Mouse (Mus musculus): ENCODE results near the gene Rock2. TPM values are rescaled to one million over a fixed set of nuclear protein-coding genes. Genes with fewer than 3 reads are reported as not detected.

Gene Rock2
- total RNA-seq, 2 experiments from 2014 or later: 83.6 to 87.4 TPM

- DNase-seq: no peak
- intact Hi-C loops (cut with DNase I): loop anchor here (5.0 kb wide), 1 partner anchor 46 kb away; no protein-coding TSS in a partner anchor
These were observed 1.5 kb downstream of the Rock2 start for GRCm38 (mm10) chr12:16896073-16896789.

DNA sequence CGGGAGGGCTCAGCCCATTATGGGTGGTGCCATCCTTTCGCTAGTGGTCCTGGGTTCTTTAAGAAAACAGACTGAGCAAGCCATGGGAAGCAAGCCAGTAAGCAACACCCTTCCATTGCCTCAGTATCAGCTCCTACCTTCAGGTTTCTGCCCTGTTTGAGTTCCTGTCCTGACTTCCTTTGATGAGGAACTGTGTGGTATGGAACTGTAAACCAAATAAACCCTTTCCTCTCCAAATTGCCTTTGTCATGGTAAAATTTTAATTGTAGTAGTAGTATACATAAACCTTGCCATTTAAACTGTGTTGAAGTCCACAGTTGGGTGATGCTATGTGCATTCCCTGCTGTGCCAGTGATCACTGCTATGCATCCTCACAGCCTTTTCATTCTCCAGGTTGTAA, 2.5 kb downstream of the Rock2 start:
- DNase-seq: no peak
- intact Hi-C loops (cut with DNase I): loop anchor here (5.0 kb wide), 1 partner anchor 45 kb away; no protein-coding TSS in a partner anchor

GRCm38 (mm10) chr12:16898221-16898620, 3.5 kb downstream of the Rock2 start:
- intact Hi-C loops (cut with DNase I): loop anchor here (5.0 kb wide), 1 partner anchor 44 kb away; no protein-coding TSS in a partner anchor

GRCm38 (mm10) chr12:16898790-16899189, 4.1 kb downstream of the Rock2 start:
- intact Hi-C loops (cut with DNase I): loop anchor here (5.0 kb wide), 1 partner anchor 44 kb away; no protein-coding TSS in a partner anchor
- DNase-seq: no peak

More at GRCm38 (mm10) chr12:16898221-16898620, 3.5 kb downstream of the Rock2 start:
- DNase-seq: no peak

DNA sequence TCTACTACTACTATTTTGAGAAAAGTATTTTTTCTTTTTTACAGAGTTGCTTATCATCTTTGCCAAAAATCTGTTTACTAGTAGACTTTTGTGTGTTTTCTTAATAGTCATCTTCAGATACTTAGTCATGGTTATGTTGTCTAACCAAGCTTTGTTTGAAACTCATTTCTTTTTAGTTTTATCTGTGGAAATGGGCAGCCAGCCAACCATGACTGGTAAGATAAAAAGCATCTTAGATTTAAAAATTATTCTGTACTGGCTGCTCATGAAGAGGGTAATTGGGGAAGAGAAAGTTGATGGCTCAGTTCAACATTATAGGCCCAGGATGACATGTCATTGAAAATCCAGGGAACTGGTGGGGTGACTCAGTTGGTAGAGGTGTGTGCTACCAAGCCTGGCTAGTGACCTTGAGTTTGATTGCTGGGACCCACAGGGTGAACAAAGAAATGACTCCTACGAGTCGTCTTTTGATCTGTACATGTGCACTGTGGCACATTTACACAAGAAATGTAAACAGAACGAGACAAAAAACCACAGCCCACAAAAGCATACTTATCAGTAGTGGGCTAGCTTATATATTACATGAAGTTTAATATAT, 6.0 kb downstream of the Rock2 start:
- intact Hi-C loops (cut with DNase I): no loop called here
- DNase-seq: no peak

GRCm38 (mm10) chr12:16903949-16904635, 9.4 kb downstream of the Rock2 start:
- no peak for DNase-seq
- intact Hi-C loops (cut with DNase I): no loop called here

GRCm38 (mm10) chr12:16907282-16907846, 12.7 kb downstream of the Rock2 start:
- DNase-seq: peak in 1 of 2 experiments; percentile 39
- intact Hi-C loops (cut with DNase I): no loop called here

GRCm38 (mm10) chr12:16907953-16908648, 13.4 kb downstream of the Rock2 start:
- intact Hi-C loops (cut with DNase I): no loop called here
- no peak for DNase-seq

DNA sequence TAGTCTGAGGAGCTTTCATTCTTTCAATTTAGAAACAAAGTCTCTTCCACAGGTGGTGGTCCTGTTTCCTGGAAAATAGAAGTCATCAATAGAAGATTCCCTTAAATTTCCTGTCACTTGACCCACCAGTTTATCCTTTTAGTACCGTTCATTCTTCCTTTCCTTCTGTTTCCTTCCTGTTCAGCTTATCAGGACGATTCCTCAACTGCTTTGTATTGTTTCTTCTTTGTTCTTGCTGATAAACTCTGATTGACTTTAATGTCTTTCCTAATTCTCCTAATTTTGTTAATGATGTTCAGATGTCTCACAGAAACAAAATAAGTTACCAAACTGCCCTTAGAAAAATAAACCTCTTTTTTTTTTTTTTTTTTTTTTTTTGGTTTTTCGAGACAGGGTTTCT, 16.8 kb downstream of the Rock2 start:
- no peak for DNase-seq
- intact Hi-C loops (cut with DNase I): no loop called here

DNA sequence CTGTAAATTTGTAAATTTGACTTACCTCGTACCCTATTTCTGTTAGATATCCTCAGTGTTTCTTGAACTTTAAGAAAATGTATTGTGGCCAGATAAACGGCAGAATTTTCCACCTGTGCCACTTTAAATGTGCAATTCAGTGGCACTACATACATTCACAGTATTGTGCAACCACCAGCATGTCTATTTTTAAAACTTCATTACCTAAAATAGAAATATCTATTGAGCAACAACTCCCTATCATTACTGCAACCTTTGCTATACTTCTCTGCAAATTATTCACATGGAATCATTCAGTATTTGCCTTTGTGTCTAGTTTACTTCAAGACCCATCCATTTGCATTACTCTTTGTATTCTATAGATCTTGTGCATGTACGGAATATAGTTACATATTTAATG, 17.9 kb downstream of the Rock2 start:
- DNase-seq: no peak

DNA sequence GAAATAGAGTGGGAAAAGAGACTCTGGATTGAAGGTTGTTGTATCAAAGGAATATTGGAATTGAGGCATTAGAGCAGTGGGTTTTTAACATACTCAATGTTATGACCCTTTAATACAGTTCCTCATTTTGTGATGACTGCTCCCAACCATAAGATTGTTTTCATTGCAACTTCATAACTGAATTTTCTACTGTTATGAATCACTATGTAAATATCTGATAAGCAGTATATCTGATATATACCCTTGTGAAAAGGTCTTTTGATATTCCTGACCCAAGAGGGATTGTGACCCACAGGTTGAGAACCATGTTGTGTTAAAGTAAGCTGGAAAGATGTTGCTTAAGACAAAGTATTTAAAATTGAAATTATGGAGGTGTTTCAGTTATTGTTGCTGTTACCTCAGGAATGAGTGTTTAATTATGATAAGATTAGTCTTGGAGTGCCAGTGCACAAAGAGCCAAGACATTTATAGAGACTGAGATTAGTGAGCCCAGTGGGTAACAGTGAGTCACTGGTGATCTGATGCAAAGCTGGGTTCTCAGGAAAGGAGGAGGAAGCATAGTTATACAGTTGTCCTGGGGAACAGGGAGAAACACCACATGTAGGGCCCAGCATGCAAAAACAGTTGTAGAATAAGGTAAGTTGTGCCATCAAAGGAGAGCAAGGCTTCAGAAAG, 25.6 kb downstream of the Rock2 start:
- no peak for DNase-seq
- intact Hi-C loops (cut with DNase I): no loop called here

More for the DNA sequence above, 17.9 kb downstream of the Rock2 start:
- intact Hi-C loops (cut with DNase I): no loop called here

DNA sequence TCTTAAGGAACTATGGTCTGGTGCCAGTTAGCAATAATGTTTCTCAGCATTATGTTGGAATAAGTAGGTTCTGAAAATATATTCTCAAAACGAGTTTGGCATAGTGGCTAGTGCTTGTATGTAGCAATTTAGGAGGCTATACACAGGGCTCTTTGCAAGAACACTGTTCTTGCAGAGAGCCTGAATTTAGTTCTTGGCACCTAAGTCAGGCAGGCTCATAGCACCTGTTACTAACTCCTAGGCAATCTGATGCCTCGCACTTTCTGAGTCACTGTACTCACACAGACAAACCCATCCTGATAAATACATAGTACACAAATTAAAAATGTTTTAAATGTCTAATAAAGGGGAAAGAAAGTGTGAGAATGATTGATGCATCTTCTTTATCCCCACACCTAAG, 33.2 kb downstream of the Rock2 start:
- DNase-seq: no peak
- intact Hi-C loops (cut with DNase I): no loop called here

DNA sequence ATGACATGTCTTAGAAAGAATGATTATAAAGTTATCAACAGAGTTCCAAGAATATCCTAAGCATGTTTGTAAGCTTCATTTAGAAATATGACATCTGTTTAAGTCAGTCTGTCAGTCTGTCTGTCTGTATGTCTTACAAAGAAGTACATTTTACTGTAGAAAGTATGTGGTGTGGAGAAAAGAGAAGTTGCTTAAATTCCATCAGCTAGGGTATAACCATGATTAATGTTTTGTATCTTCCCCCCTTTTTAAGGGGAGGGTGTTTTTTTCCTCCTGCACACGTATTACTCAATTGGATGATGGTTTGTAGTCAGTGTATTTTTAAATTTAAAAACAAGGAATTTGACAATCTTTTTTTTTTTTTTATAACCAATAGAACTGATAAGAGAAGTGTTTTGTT, 39.7 kb downstream of the Rock2 start:
- no peak for DNase-seq
- intact Hi-C loops (cut with DNase I): no loop called here

DNA sequence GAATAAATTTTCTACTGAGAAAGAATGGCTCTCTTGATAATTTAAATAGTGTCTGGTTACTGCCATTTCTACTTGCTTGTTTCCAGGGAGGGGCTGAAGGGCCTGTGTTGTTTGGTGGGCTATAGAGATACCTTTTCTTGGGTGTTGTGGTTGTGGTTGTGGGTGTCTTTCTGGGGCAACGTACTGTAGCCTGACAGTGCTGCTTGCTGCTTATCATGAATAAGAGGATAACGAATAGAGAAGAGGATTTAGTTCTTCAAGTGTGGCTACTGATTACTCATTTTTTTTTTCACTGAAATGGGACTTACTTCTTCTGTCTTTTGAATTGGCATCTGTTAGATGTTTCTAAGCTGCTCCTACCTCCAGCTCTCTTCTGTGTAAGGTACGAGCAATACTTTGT, 47.3 kb downstream of the Rock2 start:
- DNase-seq: no peak
- intact Hi-C loops (cut with DNase I): loop anchor here (5.0 to 10.0 kb wide), 2 partner anchors 45 to 227 kb away; no protein-coding TSS in a partner anchor

GRCm38 (mm10) chr12:16948239-16948638, 53.5 kb downstream of the Rock2 start:
- intact Hi-C loops (cut with DNase I): loop anchor here (10.0 kb wide), 1 partner anchor 233 kb away; no protein-coding TSS in a partner anchor
- no peak for DNase-seq

- DNase-seq: peak in 1 of 2 experiments; percentile 16
- intact Hi-C loops (cut with DNase I): no loop called here
These were observed 64.2 kb downstream of the Rock2 start for GRCm38 (mm10) chr12:16958851-16959250.

DNA sequence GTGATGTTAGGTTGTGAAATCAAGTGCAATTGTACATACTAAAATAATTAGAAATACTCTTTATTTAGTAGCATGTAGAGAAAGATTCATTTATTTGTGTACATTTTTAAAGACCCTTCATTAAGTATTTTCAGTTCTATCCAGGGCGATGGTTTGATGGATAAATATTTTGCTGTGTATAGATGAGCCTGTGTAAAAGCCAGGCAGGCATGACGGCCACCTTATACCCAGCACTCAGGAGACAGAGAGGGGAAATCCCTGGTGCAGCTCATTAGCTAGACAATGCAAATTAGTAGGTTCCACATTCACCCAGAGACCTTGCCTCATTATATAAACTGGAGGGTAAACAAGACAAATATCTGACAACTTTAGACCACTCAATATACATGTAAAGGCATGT, 68.7 kb downstream of the Rock2 start:
- intact Hi-C loops (cut with DNase I): no loop called here
- no peak for DNase-seq

- intact Hi-C loops (cut with DNase I): loop anchor here (5.0 kb wide), 1 partner anchor 140 kb away; no protein-coding TSS in a partner anchor
- DNase-seq: no peak
These were observed 72.1 kb downstream of the Rock2 start for GRCm38 (mm10) chr12:16966811-16967210.

GRCm38 (mm10) chr12:16977120-16977519, 82.4 kb downstream of the Rock2 start:
- DNase-seq: no peak
- intact Hi-C loops (cut with DNase I): no loop called here

GRCm38 (mm10) chr12:16985778-16986177, 91.1 kb downstream of the Rock2 start:
- intact Hi-C loops (cut with DNase I): no loop called here
- no peak for DNase-seq

Measured in heart, postnatal 14 days (tissue).